Mouse (Mus musculus) ovary, postnatal 14 days (tissue): ENCODE data around the gene Nlrc5.
"Not testable (repeated sequence)": the region's sequence is repeated elsewhere in the genome, so short reads cannot be mapped to it uniquely, and the experiment has no call there.

Experiments
- DNase-seq: peaks from one replicate; pipeline ENCODE4 v3.0.0; 2022; ENCODE audit warnings: low spot score

The Nlrc5 gene

GRCm38 (mm10) chr8:94433981-94434466, at the start of gene Nlrc5:
TSS of gene Nlrc5 (plus strand) at chr8:94434356.
- peak; percentile 36 for DNase-seq

- DNase-seq = no peak
These were observed 48.5 kb upstream of the Nlrc5 start for GRCm38 (mm10) chr8:94385506-94386213.

GRCm38 (mm10) chr8:94386214-94387026, 47.7 kb upstream of the Nlrc5 start, which contains the start of gene Herpud1:
TSS of gene Herpud1 (plus strand) at chr8:94386438.
- DNase-seq = peak; percentile 92

GRCm38 (mm10) chr8:94387027-94387684, 47.0 kb upstream of the Nlrc5 start:
- DNase-seq = peak; percentile 49

GRCm38 (mm10) chr8:94387785-94388184, 46.4 kb upstream of the Nlrc5 start:
- DNase-seq = no peak

- DNase-seq = no peak
These were observed 44.6 kb upstream of the Nlrc5 start for GRCm38 (mm10) chr8:94389531-94389930.

- no peak for DNase-seq
These were observed 43.7 kb upstream of the Nlrc5 start for GRCm38 (mm10) chr8:94390429-94390828.

GRCm38 (mm10) chr8:94390910-94391309, 43.2 kb upstream of the Nlrc5 start:
- DNase-seq = no peak

GRCm38 (mm10) chr8:94392147-94392546, 42.0 kb upstream of the Nlrc5 start:
- DNase-seq = peak; percentile 29

- DNase-seq = no peak
These were observed 41.5 kb upstream of the Nlrc5 start for GRCm38 (mm10) chr8:94392648-94393047.

GRCm38 (mm10) chr8:94395851-94396540, 38.2 kb upstream of the Nlrc5 start:
- no peak for DNase-seq

GRCm38 (mm10) chr8:94396964-94397657, 37.0 kb upstream of the Nlrc5 start:
- peak; percentile 29 for DNase-seq

GRCm38 (mm10) chr8:94398587-94398986, 35.6 kb upstream of the Nlrc5 start:
- DNase-seq = no peak

- DNase-seq = no peak
These were observed 34.7 kb upstream of the Nlrc5 start for GRCm38 (mm10) chr8:94399361-94399953.

- not testable (repeated sequence) for DNase-seq
These were observed 34.2 kb upstream of the Nlrc5 start for GRCm38 (mm10) chr8:94399957-94400356.

GRCm38 (mm10) chr8:94408443-94409080, 25.6 kb upstream of the Nlrc5 start:
- DNase-seq = no peak

GRCm38 (mm10) chr8:94409523-94409922, 24.6 kb upstream of the Nlrc5 start:
- no peak for DNase-seq

GRCm38 (mm10) chr8:94412518-94412917, 21.6 kb upstream of the Nlrc5 start:
- DNase-seq = no peak

GRCm38 (mm10) chr8:94413509-94413908, 20.6 kb upstream of the Nlrc5 start:
- DNase-seq = no peak

- DNase-seq = no peak
These were observed 18.9 kb upstream of the Nlrc5 start for GRCm38 (mm10) chr8:94415218-94415617.
